Mouse (Mus musculus) stomach, embryonic 16.5 days (tissue): Measurements from ENCODE around the gene Atg10. TPM values are rescaled to one million over a fixed set of nuclear protein-coding genes. Genes with fewer than 3 reads are reported as not detected.

Experiments
- ATAC-seq: fragments of 200-750 bp; cut with Nextera tagmentation; 2 replicates; pipeline ENCODE4 v1.8.0; 2017; ENCODE audit warnings: moderate number of reproducible peaks, moderate TSS enrichment; ENCODE audit not compliant: insufficient read depth, low FRiP score
- H3K27ac ChIP-seq: fragments of 300-500 bp; sonication (generic); 2 replicates; pipeline ENCODE4 v1.5.1; 2014; ENCODE audit warnings: low read length
- H3K27me3 ChIP-seq: fragments of 300-500 bp; sonication (generic); 2 replicates; pipeline ENCODE4 v1.6.1; 2014; ENCODE audit warnings: low read length, control low read depth, mixed read lengths; ENCODE audit not compliant: control insufficient read depth, insufficient read depth
- H3K36me3 ChIP-seq: fragments of 300-500 bp; sonication (generic); 2 replicates; pipeline ENCODE4 v1.6.1; 2014; ENCODE audit warnings: low read length; ENCODE audit not compliant: control insufficient read depth, insufficient read depth
- H3K4me1 ChIP-seq: fragments of 300-500 bp; sonication (generic); 2 replicates; pipeline ENCODE4 v1.6.1; 2014; ENCODE audit warnings: low read length, control low read depth, mixed read lengths; ENCODE audit not compliant: control insufficient read depth, insufficient read depth
- H3K4me2 ChIP-seq: fragments of 300-500 bp; sonication (generic); 2 replicates; pipeline ENCODE4 v1.6.1; 2014; ENCODE audit warnings: low read depth, low read length, mixed read lengths
- H3K4me3 ChIP-seq: fragments of 300-500 bp; sonication (generic); replicated peaks from 2 replicates; pipeline ENCODE4 v1.5.1; 2014; ENCODE audit warnings: mild to moderate bottlenecking, low read length
- H3K9ac ChIP-seq: fragments of 300-500 bp; sonication (generic); 2 replicates; pipeline ENCODE4 v1.6.1; 2014; ENCODE audit warnings: low read length
- H3K9me3 ChIP-seq: fragments of 300-500 bp; sonication (generic); replicated peaks from 2 replicates; pipeline ENCODE4 v1.6.1; 2016; ENCODE audit warnings: low read length, control low read depth; ENCODE audit not compliant: control insufficient read depth
- WGBS: fragments of 180-500 bp; shearing (Covaris S2); extraction: QIAGEN DNeasy Blood & Tissue Kit; methylation state at CpG from one replicate; pipeline ENCODE4 v1.1.7; 2014; 5-methylcytosine and 5-hydroxymethylcytosine counted together
- polyA plus RNA-seq: library from polyadenylated mRNA; unstranded; fragments of >200 nt; fragmentation: Nextera tagmentation; extraction: Ambion mirVana; gene quantifications from 2 replicates; pipeline ENCODE4 v1.2.1, GENCODE M21; 2015

Gene Atg10
- polyA plus RNA-seq, 1 experiment from 2014 or later, result 15.2 TPM

GRCm38 (mm10) chr13:91156308-91156707 lies 67.5 kb downstream of the Atg10 start:
- ATAC-seq, result no peak
- H3K27ac ChIP-seq, result no peak overlapping the region
- no peak overlapping the region for H3K4me2 ChIP-seq
- 88% methylated on average over 5 of the region's 5 CpGs for WGBS
- H3K9ac ChIP-seq, result no peak overlapping the region
- no peaks in the 10 kb centered on the region for H3K4me1 ChIP-seq
- H3K4me3 ChIP-seq, result no peak overlapping the region
- no peaks in the 10 kb centered on the region for H3K36me3 ChIP-seq
- H3K9me3 ChIP-seq, result no peaks in the 10 kb centered on the region
- no peaks in the 10 kb centered on the region for H3K27me3 ChIP-seq

- no peak overlapping the region for H3K4me3 ChIP-seq
- H3K9ac ChIP-seq, result no peak overlapping the region
- H3K27me3 ChIP-seq, result no peaks in the 10 kb centered on the region
- 67% methylated on average over 4 of the region's 4 CpGs for WGBS
- no peaks in the 10 kb centered on the region for H3K36me3 ChIP-seq
- H3K27ac ChIP-seq, result no peak overlapping the region
- no peaks in the 10 kb centered on the region for H3K4me1 ChIP-seq
- H3K4me2 ChIP-seq, result no peak overlapping the region
- ATAC-seq, result no peak
- H3K9me3 ChIP-seq, result no peaks in the 10 kb centered on the region
These were observed 68.2 kb downstream of the Atg10 start for GRCm38 (mm10) chr13:91155429-91156207.

- no peaks in the 10 kb centered on the region for H3K4me1 ChIP-seq
- ATAC-seq, result no peak
- no peaks in the 10 kb centered on the region for H3K36me3 ChIP-seq
- WGBS, result 77% methylated on average over 7 of the region's 7 CpGs
- no peaks in the 10 kb centered on the region for H3K9me3 ChIP-seq
- H3K27ac ChIP-seq, result no peak overlapping the region
- no peak overlapping the region for H3K9ac ChIP-seq
- H3K4me2 ChIP-seq, result no peak overlapping the region
- no peak overlapping the region for H3K4me3 ChIP-seq
- H3K27me3 ChIP-seq, result no peaks in the 10 kb centered on the region
These were observed 69.1 kb downstream of the Atg10 start for GRCm38 (mm10) chr13:91154622-91155021.

- Histone ChIP-seq H3K4me1 (no peaks in the 10 kb centered on the region), H3K9me3 (no peaks in the 10 kb centered on the region), H3K27me3 (no peaks in the 10 kb centered on the region), H3K4me2 (no peak overlapping the region), H3K9ac (no peak overlapping the region), H3K4me3 (no peak overlapping the region), H3K27ac (no peak overlapping the region), H3K36me3 (no peaks in the 10 kb centered on the region)
- no peak for ATAC-seq
These were observed 87.4 kb downstream of the Atg10 start for GRCm38 (mm10) chr13:91136337-91136736.

- no peak for ATAC-seq
- Histone ChIP-seq H3K4me3 (no peak overlapping the region), H3K9me3 (no peaks in the 10 kb centered on the region), H3K4me2 (no peak overlapping the region), H3K9ac (no peak overlapping the region), H3K4me1 (no peaks in the 10 kb centered on the region), H3K36me3 (no peaks in the 10 kb centered on the region), H3K27ac (no peak overlapping the region), H3K27me3 (no peaks in the 10 kb centered on the region)
- 59% methylated on average over 5 of the region's 5 CpGs for WGBS
These were observed 90.4 kb downstream of the Atg10 start for GRCm38 (mm10) chr13:91133334-91133890.

- ATAC-seq, result no peak
- Histone ChIP-seq H3K27ac (no peak overlapping the region), H3K4me1 (no peaks in the 10 kb centered on the region), H3K9ac (no peak overlapping the region), H3K27me3 (no peaks in the 10 kb centered on the region), H3K9me3 (no peaks in the 10 kb centered on the region), H3K4me3 (no peak overlapping the region), H3K4me2 (no peak overlapping the region), H3K36me3 (no peaks in the 10 kb centered on the region)
- WGBS, result 20% methylated on average over 7 of the region's 7 CpGs
These were observed 94.7 kb downstream of the Atg10 start for GRCm38 (mm10) chr13:91129071-91129470.

- Histone ChIP-seq H3K4me1 (no peaks in the 10 kb centered on the region), H3K4me3 (no peak overlapping the region), H3K36me3 (no peaks in the 10 kb centered on the region), H3K4me2 (no peak overlapping the region), H3K9me3 (no peaks in the 10 kb centered on the region), H3K9ac (no peak overlapping the region), H3K27ac (no peak overlapping the region), H3K27me3 (no peaks in the 10 kb centered on the region)
- ATAC-seq, result no peak
- WGBS, result 53% methylated on average over 1 of the region's 1 CpGs
These were observed 95.2 kb downstream of the Atg10 start for GRCm38 (mm10) chr13:91128581-91128980.

- ATAC-seq, result no peak
- no peaks in the 10 kb centered on the region for H3K36me3 ChIP-seq
- 84% methylated on average over 4 of the region's 4 CpGs for WGBS
These were observed 105.6 kb downstream of the Atg10 start for GRCm38 (mm10) chr13:91118156-91118555.

GRCm38 (mm10) chr13:91114880-91115279 lies 108.9 kb downstream of the Atg10 start:
- H3K4me3 ChIP-seq, result no peak overlapping the region
- no peaks in the 10 kb centered on the region for H3K4me1 ChIP-seq
- H3K9me3 ChIP-seq, result 0 out of 2 replicates have a peak, but pooled peaks cover 3% of the 10 kb centered on the region
- 90% methylated on average over 3 of the region's 3 CpGs for WGBS
- ATAC-seq, result no peak
- no peak overlapping the region for H3K4me2 ChIP-seq
- H3K27me3 ChIP-seq, result no peaks in the 10 kb centered on the region
- no peaks in the 10 kb centered on the region for H3K36me3 ChIP-seq
- H3K9ac ChIP-seq, result no peak overlapping the region
- H3K27ac ChIP-seq, result no peak overlapping the region

More at GRCm38 (mm10) chr13:91118156-91118555, 105.6 kb downstream of the Atg10 start:
- Histone ChIP-seq H3K4me1 (no peaks in the 10 kb centered on the region), H3K27me3 (no peaks in the 10 kb centered on the region), H3K9me3 (0 out of 2 replicates have a peak, but pooled peaks cover 3% of the 10 kb centered on the region), H3K27ac (no peak overlapping the region), H3K4me2 (no peak overlapping the region), H3K9ac (no peak overlapping the region), H3K4me3 (no peak overlapping the region)
